Mouse (Mus musculus): ENCODE measurements around the gene Mapk12.

The Mapk12 gene

GRCm38 (mm10) chr15:89090662-89091061 lies 49.8 kb downstream of the Mapk12 start:
- DNase-seq = no peak

- peak; percentile 59 for DNase-seq
Observed at GRCm38 (mm10) chr15:89089248-89090051, 51.1 kb downstream of the Mapk12 start.

DNA sequence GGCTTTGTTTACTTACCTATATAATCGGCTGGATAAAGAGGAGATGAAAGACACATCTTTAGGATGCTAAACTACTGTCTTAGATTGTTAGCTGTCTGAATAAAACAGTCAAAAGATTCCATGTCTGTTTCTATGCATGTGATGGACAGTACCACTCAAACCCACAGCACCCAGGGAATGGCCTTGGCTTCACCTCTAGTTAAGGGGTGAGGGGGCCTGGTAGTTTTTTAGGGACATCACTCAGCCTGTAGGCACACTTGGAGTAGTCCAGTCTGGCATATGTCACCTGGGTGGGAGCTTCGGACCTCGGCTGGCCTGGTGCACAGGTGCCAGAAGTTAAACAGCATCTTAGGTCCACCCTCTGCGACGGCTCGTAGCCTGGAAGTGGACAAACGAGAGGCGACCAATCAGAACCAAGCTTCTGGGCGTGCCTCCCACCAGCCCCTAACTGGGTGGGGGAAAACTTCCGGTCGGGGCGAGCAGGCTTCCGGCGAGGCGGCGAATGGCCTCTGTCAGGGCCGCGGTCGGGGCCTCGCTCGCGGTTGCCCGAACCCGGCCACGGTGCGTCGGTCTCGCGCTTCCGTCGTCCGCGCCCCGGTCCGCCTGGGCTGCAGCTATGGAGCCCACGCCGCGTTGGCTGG lies 51.8 kb downstream of the Mapk12 start, which contains the start of gene Selenoo:
Gene Selenoo (plus strand): TSS at position 478 of the 641 bp plus-strand sequence.
- peak; percentile 92 for DNase-seq

- no peak for DNase-seq
Observed at GRCm38 (mm10) chr15:89084826-89085225, 55.7 kb downstream of the Mapk12 start.

DNA sequence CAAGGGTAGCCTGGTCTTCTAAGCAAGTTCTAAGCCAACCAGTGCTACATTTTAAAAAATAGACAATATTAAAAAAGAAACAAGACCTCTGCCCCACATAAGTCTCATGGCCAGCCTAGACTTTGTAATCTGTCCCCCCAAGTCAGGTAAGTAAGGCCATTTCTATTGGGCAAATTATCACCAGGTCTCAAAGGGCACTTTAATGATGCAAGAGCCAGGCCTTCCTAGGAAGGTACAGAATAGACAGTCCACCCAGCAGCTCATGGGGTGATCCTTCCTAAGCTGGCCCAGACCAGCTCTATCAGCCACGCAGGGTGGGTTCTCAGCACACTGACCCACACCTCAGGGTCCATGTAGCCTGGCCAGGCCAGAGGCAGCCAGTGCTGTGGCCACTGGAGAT lies 56.6 kb downstream of the Mapk12 start:
- no peak for DNase-seq
